Mouse (Mus musculus): ENCODE results near the gene Tmem182.

Tmem182 gene

GRCm38 (mm10) chr1:40799121-40799520 is 6.3 kb upstream of the Tmem182 start:
- DNase-seq (ENCODE audit: low read depth in 1 of 2, low spot score in 2 of 2) = no peak

- no peak for DNase-seq (ENCODE audit: low read depth in 1 of 2, low spot score in 2 of 2)
Observed at GRCm38 (mm10) chr1:40800908-40801307, 4.5 kb upstream of the Tmem182 start.

GRCm38 (mm10) chr1:40802759-40803158 is 2.6 kb upstream of the Tmem182 start:
- no peak for DNase-seq (ENCODE audit: low read depth in 1 of 2, low spot score in 2 of 2)

- no peak for DNase-seq (ENCODE audit: low read depth in 1 of 2, low spot score in 2 of 2)
Observed at GRCm38 (mm10) chr1:40804118-40804517, 1.3 kb upstream of the Tmem182 start.

GRCm38 (mm10) chr1:40805891-40806290 is 490 bp downstream of the Tmem182 start:
- no peak for DNase-seq (ENCODE audit: low read depth in 1 of 2, low spot score in 2 of 2)

- no peak for DNase-seq (ENCODE audit: low read depth in 1 of 2, low spot score in 2 of 2)
Observed at GRCm38 (mm10) chr1:40808643-40809042, 3.2 kb downstream of the Tmem182 start.

- DNase-seq (ENCODE audit: low read depth in 1 of 2, low spot score in 2 of 2) = no peak
Observed at GRCm38 (mm10) chr1:40815071-40815845, 9.9 kb downstream of the Tmem182 start.

GRCm38 (mm10) chr1:40824517-40824916 is 19.1 kb downstream of the Tmem182 start:
- no peak for DNase-seq (ENCODE audit: low read depth in 1 of 2, low spot score in 2 of 2)

GRCm38 (mm10) chr1:40824936-40825335 is 19.5 kb downstream of the Tmem182 start:
- no peak for DNase-seq (ENCODE audit: low read depth in 1 of 2, low spot score in 2 of 2)

GRCm38 (mm10) chr1:40825826-40826225 is 20.4 kb downstream of the Tmem182 start:
- DNase-seq (ENCODE audit: low read depth in 1 of 2, low spot score in 2 of 2) = no peak

- no peak for DNase-seq (ENCODE audit: low read depth in 1 of 2, low spot score in 2 of 2)
Observed at GRCm38 (mm10) chr1:40829213-40829914, 24.0 kb downstream of the Tmem182 start.

GRCm38 (mm10) chr1:40830712-40831507 is 25.5 kb downstream of the Tmem182 start:
- no peak for DNase-seq (ENCODE audit: low read depth in 1 of 2, low spot score in 2 of 2)

- DNase-seq (ENCODE audit: low read depth in 1 of 2, low spot score in 2 of 2) = no peak
Observed at GRCm38 (mm10) chr1:40835468-40835867, 30.1 kb downstream of the Tmem182 start.

- DNase-seq (ENCODE audit: low read depth in 1 of 2, low spot score in 2 of 2) = no peak
Observed at GRCm38 (mm10) chr1:40840605-40841004, 35.2 kb downstream of the Tmem182 start.

GRCm38 (mm10) chr1:40841032-40841761 is 35.8 kb downstream of the Tmem182 start:
- DNase-seq (ENCODE audit: low read depth in 1 of 2, low spot score in 2 of 2) = no peak

GRCm38 (mm10) chr1:40844616-40845015 is 39.2 kb downstream of the Tmem182 start:
- no peak for DNase-seq (ENCODE audit: low read depth in 1 of 2, low spot score in 2 of 2)

- no peak for DNase-seq (ENCODE audit: low read depth in 1 of 2, low spot score in 2 of 2)
Observed at GRCm38 (mm10) chr1:40847196-40847938, 42.0 kb downstream of the Tmem182 start.

- DNase-seq (ENCODE audit: low read depth in 1 of 2, low spot score in 2 of 2) = no peak
Observed at GRCm38 (mm10) chr1:40851286-40851685, 45.9 kb downstream of the Tmem182 start.

- no peak for DNase-seq (ENCODE audit: low read depth in 1 of 2, low spot score in 2 of 2)
Observed at GRCm38 (mm10) chr1:40855268-40855667, 49.9 kb downstream of the Tmem182 start.

Data from monocyte, adult 2 months (primary cell).